ENCODE assay signal across 27 mouse cellular contexts in genomic region chr3:63350242-63350641, GRCm38 (mm10).
"Had no signal": no experiment of that assay in that cellular context is flagged by ENCODE, and none has a peak within 500 bp of the region (broad histone marks: within the 10 kb centered on the region; RNA-seq: fewer than 3 reads in every experiment).

No protein-coding gene starts in this region.

- H3K4me1 ChIP-seq: embryonic facial prominence, embryonic 10.5 days; embryonic facial prominence, embryonic 12.5 days; embryonic facial prominence, embryonic 15.5 days; forebrain, embryonic 10.5 days; forebrain, embryonic 12.5 days; forebrain, embryonic 13.5 days; forebrain, embryonic 15.5 days had no signal

- H3K9me3 ChIP-seq: embryonic facial prominence, embryonic 10.5 days; embryonic facial prominence, embryonic 12.5 days; embryonic facial prominence, embryonic 13.5 days; embryonic facial prominence, embryonic 15.5 days; forebrain, embryonic 10.5 days; forebrain, embryonic 12.5 days; forebrain, embryonic 13.5 days; forebrain, embryonic 15.5 days had no signal

- H3K4me3 ChIP-seq: embryonic facial prominence, embryonic 10.5 days; embryonic facial prominence, embryonic 12.5 days; embryonic facial prominence, embryonic 13.5 days; embryonic facial prominence, embryonic 15.5 days; erythroblast, embryonic 14.5 days; forebrain, embryonic 10.5 days; forebrain, embryonic 12.5 days; forebrain, embryonic 13.5 days; forebrain, embryonic 15.5 days; gastrocnemius, adult 2 months; heart, adult 2 months had no signal

- H3K9ac ChIP-seq: embryonic facial prominence, embryonic 12.5 days; embryonic facial prominence, embryonic 13.5 days; embryonic facial prominence, embryonic 15.5 days; forebrain, embryonic 12.5 days; forebrain, embryonic 13.5 days; forebrain, embryonic 15.5 days; forebrain, postnatal 0 days had no signal

- H3K27ac ChIP-seq: embryonic facial prominence, embryonic 10.5 days; embryonic facial prominence, embryonic 12.5 days; embryonic facial prominence, embryonic 13.5 days; embryonic facial prominence, embryonic 15.5 days; forebrain, embryonic 10.5 days; forebrain, embryonic 12.5 days; forebrain, embryonic 13.5 days; forebrain, embryonic 15.5 days; gastrocnemius, adult 2 months; heart, adult 2 months had no signal

- H3K36me3 ChIP-seq: embryonic facial prominence, embryonic 10.5 days; forebrain, embryonic 10.5 days; forebrain, embryonic 12.5 days; forebrain, embryonic 15.5 days had no signal

- H3K27me3 ChIP-seq: embryonic facial prominence, embryonic 12.5 days; embryonic facial prominence, embryonic 13.5 days; embryonic facial prominence, embryonic 15.5 days; forebrain, embryonic 12.5 days; forebrain, embryonic 13.5 days; forebrain, embryonic 15.5 days had no signal

- H3K4me2 ChIP-seq: embryonic facial prominence, embryonic 12.5 days; embryonic facial prominence, embryonic 13.5 days; embryonic facial prominence, embryonic 15.5 days; forebrain, embryonic 12.5 days; forebrain, embryonic 13.5 days; forebrain, embryonic 15.5 days had no signal

- ATAC-seq: forebrain, embryonic 13.5 days; forebrain, embryonic 14.5 days; forebrain, embryonic 15.5 days; forebrain, embryonic 16.5 days; forebrain, postnatal 0 days had no signal

- DNase-seq: cerebellum, adult 8-10 months; cerebellum, adult 9-10 months; cerebellum, adult 9-11 months; cerebellum, postnatal 10 days; cerebellum, postnatal 14 days; cerebellum, postnatal 25 days; cerebellum, postnatal 36 days; embryo, embryonic 11 days; forebrain, postnatal 0 days; gastrocnemius, adult 2 months; gastrocnemius, postnatal 10 days; gastrocnemius, postnatal 14 days; gastrocnemius, postnatal 25 days; gastrocnemius, postnatal 36 days; heart, adult 11 months; heart, adult 2 months had no signal
